Mouse (Mus musculus) lung, postnatal 0 days (tissue): ENCODE data around the gene Cfap54. TPM values are rescaled to one million over a fixed set of nuclear protein-coding genes. Genes with fewer than 3 reads are reported as not detected.

Experiments used
- ATAC-seq: fragments of 200-750 bp; cut with Nextera tagmentation; 2 replicates; pipeline ENCODE4 v1.8.0; 2017; ENCODE audit warnings: moderate library complexity
- DNase-seq: peaks from one replicate; pipeline ENCODE4 v3.0.0-alpha.2; 2016; ENCODE audit warnings: low spot score
- H3K27ac ChIP-seq: fragments of 300-500 bp; sonication (generic); 2 replicates; pipeline ENCODE4 v1.5.1; 2014; ENCODE audit warnings: antibody characterized with exemption, mild to moderate bottlenecking, low read length, mixed read lengths
- H3K27me3 ChIP-seq: fragments of 300-500 bp; sonication (generic); replicated peaks from 2 replicates; pipeline ENCODE4 v1.6.1; 2014; ENCODE audit warnings: low read length, mixed read lengths; ENCODE audit not compliant: insufficient read depth
- H3K36me3 ChIP-seq: fragments of 300-500 bp; sonication (generic); 2 replicates; pipeline ENCODE4 v1.6.1; 2014; ENCODE audit warnings: low read length, mixed read lengths; ENCODE audit not compliant: insufficient read depth
- H3K4me1 ChIP-seq: fragments of 300-500 bp; sonication (generic); 2 replicates; pipeline ENCODE4 v1.6.1; 2014; ENCODE audit warnings: antibody characterized with exemption, low read depth, low read length, mixed read lengths; ENCODE audit not compliant: insufficient read depth
- H3K4me2 ChIP-seq: fragments of 300-500 bp; sonication (generic); replicated peaks from 2 replicates; pipeline ENCODE4 v1.6.1; 2014; ENCODE audit warnings: low read depth, mild to moderate bottlenecking, low read length, moderate library complexity, mixed read lengths
- H3K4me3 ChIP-seq: fragments of 300-500 bp; sonication (generic); 2 replicates; pipeline ENCODE4 v1.5.1; 2014; ENCODE audit warnings: low read depth, low read length
- H3K9ac ChIP-seq: fragments of 300-500 bp; sonication (generic); replicated peaks from 2 replicates; pipeline ENCODE4 v1.6.1; 2014; ENCODE audit warnings: low read depth, mild to moderate bottlenecking
- H3K9me3 ChIP-seq: fragments of 300-500 bp; sonication (generic); 2 replicates; pipeline ENCODE4 v1.6.1; 2016; ENCODE audit warnings: low read length, mixed read lengths
- CTCF ChIP-seq: IDR thresholded peaks from 2 replicates; pipeline ENCODE4 v1.5.1; 2016; ENCODE audit warnings: antibody characterized with exemption, mild to moderate bottlenecking
- EP300 ChIP-seq: IDR thresholded peaks from 2 replicates; pipeline ENCODE4 v1.6.1; 2016; ENCODE audit warnings: antibody characterized with exemption, mild to moderate bottlenecking, control low read depth
- WGBS: fragments of 180-500 bp; shearing (Covaris S2); extraction: QIAGEN DNeasy Blood & Tissue Kit; methylation state at CpG from one replicate; pipeline ENCODE4 v1.1.7; 2014; 5-methylcytosine and 5-hydroxymethylcytosine counted together
- polyA plus RNA-seq: library from polyadenylated mRNA; unstranded; fragments of >200 nt; fragmentation: Nextera tagmentation; extraction: Ambion mirVana; gene quantifications from 2 replicates; pipeline ENCODE4 v1.2.1, GENCODE M21; 2015

Cfap54 gene
- polyA plus RNA-seq, 1 experiment from 2014 or later, result 6.2 TPM

DNA sequence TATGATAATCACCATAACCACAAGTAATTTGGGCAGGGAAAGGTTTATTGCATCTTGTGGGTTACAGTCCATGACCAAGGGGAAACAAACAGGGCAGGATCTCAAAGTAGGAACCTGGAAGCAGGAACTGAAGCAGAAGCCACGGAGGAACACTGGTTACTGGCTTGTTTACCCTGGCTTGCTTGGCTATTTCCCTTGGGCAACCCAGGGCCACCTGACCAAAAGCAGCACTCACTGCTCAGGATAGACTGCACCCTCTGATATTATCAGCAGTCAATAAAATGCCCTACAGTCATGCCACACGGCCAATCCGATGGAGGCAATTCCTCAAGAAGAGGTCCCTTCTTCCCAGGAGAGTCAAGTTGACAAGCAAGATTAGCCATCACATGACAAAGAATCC, 1.9 kb downstream of the Cfap54 start:
- WGBS, result 80% methylated on average over 3 of the region's 3 CpGs
- H3K9me3 ChIP-seq, result no peaks in the 10 kb centered on the region
- no peak for ATAC-seq
- no peaks in the 10 kb centered on the region for H3K4me1 ChIP-seq
- no peaks in the 10 kb centered on the region for H3K36me3 ChIP-seq
- no peak overlapping the region for H3K4me2 ChIP-seq
- no peaks in the 10 kb centered on the region for H3K27me3 ChIP-seq
- H3K27ac ChIP-seq, result no peak overlapping the region
- no peak overlapping the region for H3K4me3 ChIP-seq
- TF ChIP-seq CTCF, result no peak
- H3K9ac ChIP-seq, result no peak overlapping the region
- DNase-seq, result no peak

DNA sequence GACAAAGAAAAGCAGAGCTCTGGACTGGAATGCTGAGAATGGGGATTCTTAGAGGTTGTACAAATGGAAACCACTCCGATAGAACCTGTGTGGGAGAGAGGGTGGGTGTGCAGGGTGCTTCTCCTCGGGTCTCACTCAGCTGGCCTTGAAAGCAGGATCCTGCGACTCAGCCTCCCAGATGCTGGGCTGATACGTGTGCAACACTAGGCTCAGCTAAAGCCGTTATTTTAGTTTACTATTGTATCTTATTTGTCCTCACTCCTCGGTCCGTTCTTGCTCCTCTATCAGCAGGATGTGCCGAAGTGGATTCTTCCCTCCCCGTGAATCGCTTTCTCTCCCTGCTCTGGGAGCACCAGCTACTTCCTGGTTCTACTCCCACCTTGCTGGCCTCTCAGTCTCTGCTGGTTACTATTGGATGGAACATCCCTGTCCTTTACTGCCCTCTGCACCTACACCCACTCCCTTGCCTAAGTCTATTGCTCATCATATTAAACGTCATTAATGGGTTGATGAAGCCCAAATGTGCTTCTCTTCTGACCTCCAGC, 3.4 kb downstream of the Cfap54 start:
- no peaks in the 10 kb centered on the region for H3K4me1 ChIP-seq
- no peaks in the 10 kb centered on the region for H3K27me3 ChIP-seq
- H3K27ac ChIP-seq, result no peak overlapping the region
- H3K4me3 ChIP-seq, result no peak overlapping the region
- no peaks in the 10 kb centered on the region for H3K9me3 ChIP-seq
- ATAC-seq (no peak), DNase-seq (no peak)
- no peak overlapping the region for H3K9ac ChIP-seq
- WGBS, result 74% methylated on average over 11 of the region's 11 CpGs
- H3K36me3 ChIP-seq, result no peaks in the 10 kb centered on the region
- H3K4me2 ChIP-seq, result no peak overlapping the region
- no peak for TF ChIP-seq CTCF
- no peak for TF ChIP-seq EP300

DNA sequence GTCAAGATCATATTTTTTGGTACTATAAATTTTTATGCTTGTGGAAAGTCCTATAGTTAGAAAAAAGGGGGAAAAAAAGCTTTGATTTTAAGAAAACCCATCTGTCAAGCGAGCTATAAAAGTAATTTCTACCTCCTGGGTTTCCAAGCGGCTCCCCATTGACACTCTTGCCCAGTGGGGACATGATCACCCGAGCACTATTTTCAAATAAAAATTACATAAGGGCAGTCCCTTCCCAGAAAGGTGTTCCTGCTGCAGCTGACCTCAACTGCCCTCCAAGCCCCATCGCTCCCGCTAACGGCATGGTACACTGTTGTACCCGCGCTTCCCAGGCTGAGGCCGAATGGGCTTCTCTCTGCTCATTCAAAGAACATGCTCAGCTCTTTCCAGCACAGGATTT, 5.0 kb downstream of the Cfap54 start:
- DNase-seq, result no peak
- Histone ChIP-seq H3K4me3 (no peak overlapping the region), H3K4me1 (no peaks in the 10 kb centered on the region), H3K9me3 (no peaks in the 10 kb centered on the region), H3K27me3 (no peaks in the 10 kb centered on the region), H3K9ac (no peak overlapping the region), H3K4me2 (no peak overlapping the region), H3K27ac (no peak overlapping the region), H3K36me3 (no peaks in the 10 kb centered on the region)
- WGBS, result 82% methylated on average over 9 of the region's 9 CpGs
- no peak for ATAC-seq
- TF ChIP-seq CTCF, result no peak
- no peak for TF ChIP-seq EP300

DNA sequence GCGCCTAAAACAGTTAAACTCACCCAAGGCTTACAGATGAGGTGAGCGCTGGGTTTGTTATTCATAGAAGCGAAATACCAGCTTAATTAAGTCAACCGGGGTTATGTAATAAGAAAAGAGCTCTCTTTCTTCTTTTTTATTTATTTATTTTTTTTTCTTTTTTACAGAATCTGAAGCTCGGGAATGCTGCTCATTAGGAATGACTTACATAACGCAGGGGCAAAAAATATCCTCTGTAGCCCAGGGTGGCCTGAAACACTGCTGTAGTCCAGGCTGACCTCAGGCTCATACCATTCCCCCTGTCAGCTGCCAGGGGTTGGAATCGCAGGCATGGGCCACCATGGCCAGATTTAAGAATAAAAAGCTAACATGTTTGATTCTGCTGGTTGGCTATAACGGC, 5.6 kb downstream of the Cfap54 start:
- WGBS, result 72% methylated on average over 8 of the region's 8 CpGs
- H3K4me1 ChIP-seq, result no peaks in the 10 kb centered on the region
- no peak overlapping the region for H3K9ac ChIP-seq
- no peaks in the 10 kb centered on the region for H3K36me3 ChIP-seq
- H3K27me3 ChIP-seq, result no peaks in the 10 kb centered on the region
- no peaks in the 10 kb centered on the region for H3K9me3 ChIP-seq
- no peak for ATAC-seq
- no peak overlapping the region for H3K4me3 ChIP-seq
- no peak for DNase-seq
- no peak overlapping the region for H3K4me2 ChIP-seq
- H3K27ac ChIP-seq, result no peak overlapping the region
- no peak for TF ChIP-seq CTCF
- TF ChIP-seq EP300, result no peak

DNA sequence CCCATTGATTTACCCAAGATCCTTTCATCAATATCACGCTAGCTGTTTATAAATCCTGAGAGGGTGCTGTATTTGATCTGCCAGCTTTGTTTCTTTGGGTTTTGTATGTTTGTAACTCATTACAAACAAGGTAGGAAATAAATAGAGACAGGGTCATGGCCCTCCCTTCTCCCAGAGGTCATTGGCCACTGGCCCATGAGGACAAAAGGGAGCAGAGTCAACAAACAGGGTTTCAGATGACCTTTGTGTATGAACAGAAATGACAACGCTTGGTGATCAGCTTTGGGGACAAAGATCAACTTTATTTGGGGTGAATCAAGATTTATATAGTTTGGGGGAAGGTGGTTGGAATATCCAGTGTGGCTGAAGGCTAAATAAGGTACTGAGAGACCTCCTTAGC, 8.6 kb downstream of the Cfap54 start:
- DNase-seq (no peak), ATAC-seq (no peak)
- H3K9me3 ChIP-seq, result no peaks in the 10 kb centered on the region
- no peaks in the 10 kb centered on the region; the same call in 1 of the 2 replicates for H3K4me1 ChIP-seq
- WGBS, result 67% methylated on average over 2 of the region's 2 CpGs
- H3K27ac ChIP-seq, result no peak overlapping the region
- H3K36me3 ChIP-seq, result no peaks in the 10 kb centered on the region
- TF ChIP-seq EP300, result no peak
- TF ChIP-seq CTCF, result no peak
- no peak overlapping the region for H3K4me2 ChIP-seq
- no peak overlapping the region for H3K9ac ChIP-seq
- no peaks in the 10 kb centered on the region for H3K27me3 ChIP-seq
- H3K4me3 ChIP-seq, result no peak overlapping the region

DNA sequence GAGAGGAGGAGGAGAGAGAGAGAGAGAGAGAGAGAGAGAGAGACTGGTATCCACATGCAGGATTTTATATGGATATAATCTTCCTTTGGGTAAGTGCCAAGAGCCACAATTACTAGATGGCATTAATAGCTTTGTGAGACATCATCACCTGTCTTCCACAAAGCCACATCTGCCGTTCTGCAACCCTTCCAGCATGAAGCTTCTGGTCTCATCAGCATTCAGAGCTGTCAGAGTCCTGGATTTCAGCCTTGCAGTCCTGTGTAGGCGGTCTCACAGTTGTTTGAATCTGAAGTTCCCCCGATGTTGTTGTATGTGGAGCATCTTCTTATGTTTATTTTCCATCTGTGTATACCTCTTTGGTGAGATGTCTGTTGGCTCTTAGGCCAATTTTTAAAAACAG, 9.7 kb downstream of the Cfap54 start:
- no peaks in the 10 kb centered on the region for H3K9me3 ChIP-seq
- WGBS, result 70% methylated on average over 3 of the region's 3 CpGs
- DNase-seq (no peak), ATAC-seq (no peak)
- no peaks in the 10 kb centered on the region; the same call in 1 of the 2 replicates for H3K4me1 ChIP-seq
- no peak overlapping the region for H3K4me3 ChIP-seq
- no peak overlapping the region for H3K4me2 ChIP-seq
- no peaks in the 10 kb centered on the region for H3K27me3 ChIP-seq
- TF ChIP-seq EP300 (no peak), CTCF (no peak)
- no peak overlapping the region for H3K27ac ChIP-seq
- H3K36me3 ChIP-seq, result no peaks in the 10 kb centered on the region
- no peak overlapping the region for H3K9ac ChIP-seq
